Mouse (Mus musculus): Measurements from ENCODE around the gene Ranbp1. TPM values are rescaled to one million over a fixed set of nuclear protein-coding genes. Genes with fewer than 3 reads are reported as not detected.
A peak's percentile ranks its signal among the peaks of the same experiment; 100 is the strongest.

The Ranbp1 gene
- polyA plus RNA-seq, 1 experiment from 2014 or later: 556 TPM

DNA sequence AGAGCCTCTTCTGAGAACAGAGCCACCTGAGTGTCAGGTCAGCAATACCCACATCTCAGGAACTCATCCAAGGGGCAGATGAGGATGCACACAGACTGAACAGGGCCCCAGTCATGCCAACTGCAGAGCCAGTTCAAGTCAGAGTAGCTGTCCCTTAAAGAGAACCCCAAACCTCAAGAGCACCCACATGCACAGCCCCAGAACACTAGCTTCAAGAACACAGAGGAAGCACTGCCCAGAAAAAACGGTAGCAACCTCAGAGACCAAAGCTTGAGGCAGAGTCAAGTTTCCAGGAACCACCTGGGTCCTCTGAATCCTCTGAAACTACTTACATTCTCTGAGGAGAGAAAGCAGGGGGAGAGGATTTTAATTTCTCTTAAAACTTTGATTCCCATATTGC, 15.1 kb downstream of the Ranbp1 start:
- WGBS: 29% methylated on average over 1 of the region's 1 CpGs

DNA sequence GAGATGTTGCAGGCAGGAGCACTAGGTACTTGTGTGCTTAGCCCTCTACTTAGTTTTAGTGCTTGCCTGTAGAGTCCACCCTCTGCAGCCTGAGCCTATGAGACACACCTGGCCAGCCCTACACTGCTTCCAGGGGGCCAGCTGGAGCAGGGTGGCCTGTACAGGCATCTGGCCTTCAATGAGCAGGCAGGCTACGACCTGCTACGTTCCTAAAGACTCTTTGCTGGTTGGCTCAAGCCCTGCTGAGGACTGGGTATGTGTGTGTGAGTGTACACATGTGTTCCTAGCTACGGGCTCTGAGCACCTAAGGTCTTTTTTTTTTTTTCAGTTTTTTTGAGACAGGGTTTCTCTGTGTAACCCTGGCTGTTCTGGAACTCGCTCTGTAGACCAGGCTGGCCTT, 17.1 kb downstream of the Ranbp1 start:
- no peak for ATAC-seq (ENCODE audit: insufficient read depth, low FRiP score, low read depth)
- Histone ChIP-seq H3K36me3 (0 out of 2 replicates have a peak, but pooled peaks cover 6% of the 10 kb centered on the region), H3K9me3 (no peaks in the 10 kb centered on the region), H3K4me3 (replicated peaks) (no peak overlapping the region), H3K4me1 (peaks cover 44% of the 10 kb centered on the region), H3K9ac (no peak overlapping the region), H3K27me3 (replicated peaks) (no peaks in the 10 kb centered on the region), H3K27ac (no peak overlapping the region), H3K4me2 (no peak overlapping the region)
- WGBS: 79% methylated on average over 4 of the region's 4 CpGs

More for the DNA sequence above, 15.1 kb downstream of the Ranbp1 start:
- Histone ChIP-seq H3K36me3 (0 out of 2 replicates have a peak, but pooled peaks cover 3% of the 10 kb centered on the region), H3K4me1 (peaks cover 49% of the 10 kb centered on the region), H3K4me2 (no peak overlapping the region), H3K27ac (no peak overlapping the region), H3K9ac (peak overlapping the region; percentile 58; the same call in 1 of the 2 replicates), H3K9me3 (no peaks in the 10 kb centered on the region), H3K27me3 (replicated peaks) (no peaks in the 10 kb centered on the region), H3K4me3 (replicated peaks) (no peak overlapping the region)
- ATAC-seq (ENCODE audit: insufficient read depth, low FRiP score, low read depth): no peak

DNA sequence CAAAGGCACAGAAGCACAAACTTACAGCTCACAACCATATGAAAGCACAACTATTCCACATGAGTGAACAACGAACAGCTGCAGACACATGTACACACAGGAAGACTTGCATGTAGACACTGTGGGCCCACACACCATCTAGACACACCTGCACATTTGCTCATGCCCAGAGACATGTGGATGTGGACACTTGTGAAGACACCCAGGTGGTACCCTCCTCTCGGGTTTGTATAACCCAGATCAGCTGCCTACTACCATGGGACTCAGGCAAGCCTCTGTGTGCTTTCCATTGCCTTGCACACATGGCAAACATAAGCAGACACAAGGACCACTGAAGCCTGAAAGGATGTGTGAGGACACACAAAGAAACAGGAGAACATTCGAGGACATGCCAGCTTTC, 17.5 kb downstream of the Ranbp1 start:
- Histone ChIP-seq H3K4me1 (peaks cover 40% of the 10 kb centered on the region), H3K27me3 (replicated peaks) (no peaks in the 10 kb centered on the region), H3K36me3 (0 out of 2 replicates have a peak, but pooled peaks cover 6% of the 10 kb centered on the region), H3K4me3 (replicated peaks) (no peak overlapping the region), H3K9me3 (no peaks in the 10 kb centered on the region), H3K4me2 (no peak overlapping the region), H3K9ac (no peak overlapping the region), H3K27ac (no peak overlapping the region)
- ATAC-seq (ENCODE audit: insufficient read depth, low FRiP score, low read depth): no peak
- WGBS: 77% methylated on average over 3 of the region's 3 CpGs

DNA sequence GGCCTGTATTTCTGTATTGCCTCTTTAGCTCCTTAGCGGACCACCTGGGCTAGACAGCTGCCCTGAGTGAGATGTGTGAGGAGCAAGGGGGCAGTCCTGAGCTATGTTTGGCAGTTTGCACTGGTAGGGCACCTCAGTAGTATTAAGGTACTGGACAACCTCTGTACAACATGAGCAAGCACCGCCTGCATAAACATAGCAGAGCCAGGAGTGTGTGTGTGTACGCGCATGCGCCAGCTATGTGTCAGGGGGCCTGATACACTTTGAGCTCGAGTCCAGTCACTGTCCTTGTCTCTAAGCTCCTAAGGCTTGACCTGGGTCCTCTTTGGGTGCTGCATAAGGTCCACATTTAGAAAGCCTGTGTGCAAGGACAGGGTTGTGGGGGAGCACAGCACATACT, 17.9 kb downstream of the Ranbp1 start:
- ATAC-seq (ENCODE audit: insufficient read depth, low FRiP score, low read depth): no peak
- Histone ChIP-seq H3K9me3 (no peaks in the 10 kb centered on the region), H3K9ac (no peak overlapping the region), H3K4me1 (peaks cover 36% of the 10 kb centered on the region), H3K4me3 (replicated peaks) (no peak overlapping the region), H3K27ac (no peak overlapping the region), H3K36me3 (0 out of 2 replicates have a peak, but pooled peaks cover 6% of the 10 kb centered on the region), H3K4me2 (no peak overlapping the region), H3K27me3 (replicated peaks) (no peaks in the 10 kb centered on the region)
- WGBS: 79% methylated on average over 6 of the region's 6 CpGs

DNA sequence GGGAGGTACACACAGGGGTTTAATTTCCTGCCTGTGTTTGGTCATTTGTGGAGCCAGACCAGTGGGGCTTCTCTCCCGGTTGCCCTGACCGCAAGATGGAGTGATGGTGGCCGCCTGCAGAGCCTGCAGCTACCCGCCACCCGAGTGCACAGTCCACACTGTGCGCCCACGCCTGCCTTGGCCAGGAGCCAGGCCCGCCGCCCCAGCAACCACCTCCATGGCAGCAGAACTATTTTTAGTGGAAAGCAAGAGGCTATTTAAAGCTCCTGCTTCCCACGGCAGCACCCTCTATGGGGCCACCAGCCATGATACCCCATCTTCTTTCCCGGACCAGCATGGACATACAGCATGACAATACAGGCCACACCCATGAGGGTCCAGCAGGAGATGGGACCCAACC, 18.9 kb downstream of the Ranbp1 start:
- WGBS: 58% methylated on average over 11 of the region's 11 CpGs
- H3K4me3 ChIP-seq (replicated peaks): no peak overlapping the region
- H3K4me1 ChIP-seq: peaks cover 33% of the 10 kb centered on the region
- H3K9ac ChIP-seq: no peak overlapping the region
- H3K9me3 ChIP-seq: no peaks in the 10 kb centered on the region
- H3K36me3 ChIP-seq: peaks cover 15% of the 10 kb centered on the region
- ATAC-seq (ENCODE audit: insufficient read depth, low FRiP score, low read depth): peak; percentile 21; the same call in 1 of the 2 replicates
- no peak overlapping the region for H3K27ac ChIP-seq
- no peaks in the 10 kb centered on the region for H3K27me3 ChIP-seq (replicated peaks)
- H3K4me2 ChIP-seq: 0 out of 2 replicates have a peak overlapping the region, but pooled peaks have one; percentile 2

DNA sequence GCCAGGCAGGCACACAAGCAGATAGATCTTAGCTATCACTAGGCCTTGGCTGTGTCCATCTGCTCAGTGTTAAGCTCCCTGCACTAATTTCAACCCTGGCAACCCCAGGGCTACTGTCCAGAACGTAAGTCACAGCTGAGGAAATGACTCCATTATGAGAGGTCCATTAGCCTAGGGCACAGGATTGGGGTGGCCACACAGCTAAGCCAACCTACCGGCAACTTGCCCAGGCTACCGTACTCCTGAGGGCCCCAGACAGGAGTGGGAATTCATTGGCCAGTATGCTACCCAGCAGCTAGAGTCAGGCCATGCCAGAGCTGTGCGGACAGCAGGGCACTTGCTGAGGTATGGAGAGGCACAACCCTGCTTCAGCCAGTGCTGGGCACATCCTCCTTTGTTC, 19.7 kb downstream of the Ranbp1 start:
- WGBS: 92% methylated on average over 4 of the region's 4 CpGs
- ATAC-seq (ENCODE audit: insufficient read depth, low FRiP score, low read depth): no peak
- Histone ChIP-seq H3K36me3 (peaks cover 22% of the 10 kb centered on the region), H3K4me2 (no peak overlapping the region), H3K27ac (no peak overlapping the region), H3K4me1 (peaks cover 29% of the 10 kb centered on the region), H3K9ac (no peak overlapping the region), H3K4me3 (replicated peaks) (no peak overlapping the region), H3K27me3 (replicated peaks) (no peaks in the 10 kb centered on the region), H3K9me3 (no peaks in the 10 kb centered on the region)

DNA sequence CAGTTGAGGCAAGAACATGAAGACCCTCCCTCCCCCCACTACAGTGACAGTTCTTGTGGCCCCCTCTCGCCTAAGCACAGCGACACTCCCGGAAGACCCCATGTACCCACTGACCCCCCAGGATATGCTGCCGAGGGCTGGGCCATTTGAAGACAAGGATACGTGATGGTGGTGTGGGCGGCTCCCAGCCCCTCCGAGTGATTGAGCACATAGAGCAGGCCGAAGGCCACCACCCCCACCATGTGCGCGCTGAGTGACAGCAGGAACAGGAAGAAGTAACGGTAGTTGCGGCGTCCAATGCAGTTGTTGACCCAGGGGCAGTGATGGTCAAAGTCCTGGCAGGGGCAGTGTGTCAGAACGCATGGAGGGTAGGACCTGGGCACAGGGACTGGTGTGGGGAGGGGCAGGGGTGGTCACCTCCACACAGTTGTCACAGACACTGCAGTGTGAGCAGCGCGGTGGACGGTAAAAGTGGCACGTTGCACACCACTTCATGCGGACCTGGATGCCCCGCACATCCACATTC, 20.6 kb downstream of the Ranbp1 start:
- no peak overlapping the region for H3K4me2 ChIP-seq
- 88% methylated on average over 20 of the region's 20 CpGs for WGBS
- ATAC-seq (ENCODE audit: insufficient read depth, low FRiP score, low read depth): no peak
- no peak overlapping the region for H3K27ac ChIP-seq
- H3K36me3 ChIP-seq: peaks cover 30% of the 10 kb centered on the region
- no peak overlapping the region for H3K4me3 ChIP-seq (replicated peaks)
- no peaks in the 10 kb centered on the region for H3K27me3 ChIP-seq (replicated peaks)
- peaks cover 20% of the 10 kb centered on the region for H3K4me1 ChIP-seq
- no peak overlapping the region for H3K9ac ChIP-seq
- no peaks in the 10 kb centered on the region for H3K9me3 ChIP-seq

DNA sequence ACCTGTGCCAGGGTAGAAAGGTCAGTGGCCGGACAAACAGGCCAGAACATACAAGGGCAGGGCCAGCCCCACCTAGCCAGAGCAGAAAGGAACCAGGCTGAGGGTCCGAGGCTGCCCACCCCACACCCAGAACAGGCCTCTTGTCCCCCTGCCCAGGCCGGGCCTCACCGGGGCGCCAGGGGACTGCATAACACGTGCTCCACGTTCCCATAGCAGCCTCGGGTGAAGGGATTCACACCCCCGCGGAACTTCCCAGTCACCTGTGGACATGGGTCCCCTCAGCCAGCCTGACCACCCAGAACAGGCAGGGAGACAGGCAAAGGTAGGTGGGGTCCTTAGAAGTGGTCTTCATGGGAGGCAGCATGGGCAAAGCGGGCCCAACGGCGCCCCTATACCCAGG, 21.3 kb downstream of the Ranbp1 start:
- Histone ChIP-seq H3K4me1 (peaks cover 20% of the 10 kb centered on the region), H3K4me2 (no peak overlapping the region), H3K27ac (no peak overlapping the region), H3K27me3 (replicated peaks) (no peaks in the 10 kb centered on the region), H3K4me3 (replicated peaks) (no peak overlapping the region), H3K9ac (no peak overlapping the region), H3K36me3 (peaks cover 36% of the 10 kb centered on the region), H3K9me3 (no peaks in the 10 kb centered on the region)
- WGBS: 92% methylated on average over 13 of the region's 13 CpGs
- no peak for ATAC-seq (ENCODE audit: insufficient read depth, low FRiP score, low read depth)

DNA sequence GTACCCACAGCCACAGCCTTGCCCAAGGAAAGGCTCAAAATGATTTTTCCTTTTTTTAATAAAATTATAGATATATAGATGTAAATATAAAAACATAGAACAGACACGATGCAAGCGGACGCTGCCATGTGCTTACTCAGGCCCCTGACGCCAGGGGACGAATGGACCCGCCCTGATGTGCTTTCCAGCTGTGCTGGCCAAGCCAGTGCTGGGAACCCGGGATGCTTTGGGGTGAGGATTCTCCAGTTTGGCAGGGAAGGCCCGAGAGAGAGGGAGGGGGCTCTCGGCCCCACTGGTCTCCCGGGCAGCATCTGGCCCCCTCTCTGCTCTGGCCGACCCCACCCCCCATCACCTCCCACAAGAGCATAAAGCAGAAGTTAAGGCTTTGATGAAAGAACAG, 26.3 kb downstream of the Ranbp1 start:
- H3K9ac ChIP-seq: no peak overlapping the region
- H3K27me3 ChIP-seq (replicated peaks): no peaks in the 10 kb centered on the region
- no peak overlapping the region for H3K27ac ChIP-seq
- no peak overlapping the region for H3K4me2 ChIP-seq
- no peak for ATAC-seq (ENCODE audit: insufficient read depth, low FRiP score, low read depth)
- peaks cover 32% of the 10 kb centered on the region for H3K36me3 ChIP-seq
- peaks cover 10% of the 10 kb centered on the region for H3K4me1 ChIP-seq
- WGBS: 78% methylated on average over 11 of the region's 11 CpGs
- no peak overlapping the region for H3K4me3 ChIP-seq (replicated peaks)
- H3K9me3 ChIP-seq: no peaks in the 10 kb centered on the region

DNA sequence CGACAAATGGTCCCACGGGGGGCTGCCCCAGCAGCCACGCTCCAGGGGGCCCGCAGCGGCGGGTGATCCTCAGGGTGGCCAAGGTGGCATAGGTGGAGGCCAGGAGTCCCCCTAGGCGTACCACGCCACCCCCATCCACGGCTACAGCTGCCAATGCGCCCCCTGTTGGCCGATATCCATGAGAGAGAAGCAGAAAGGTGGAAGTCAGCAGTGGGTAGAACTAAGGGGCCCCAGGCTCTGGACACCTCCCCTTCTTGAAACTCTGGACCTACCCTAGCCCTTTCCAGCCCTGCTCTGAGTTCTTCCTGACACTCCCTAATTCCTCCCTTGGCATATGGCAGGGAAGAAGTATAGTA, 27.0 kb downstream of the Ranbp1 start:
- no peak overlapping the region for H3K9ac ChIP-seq

DNA sequence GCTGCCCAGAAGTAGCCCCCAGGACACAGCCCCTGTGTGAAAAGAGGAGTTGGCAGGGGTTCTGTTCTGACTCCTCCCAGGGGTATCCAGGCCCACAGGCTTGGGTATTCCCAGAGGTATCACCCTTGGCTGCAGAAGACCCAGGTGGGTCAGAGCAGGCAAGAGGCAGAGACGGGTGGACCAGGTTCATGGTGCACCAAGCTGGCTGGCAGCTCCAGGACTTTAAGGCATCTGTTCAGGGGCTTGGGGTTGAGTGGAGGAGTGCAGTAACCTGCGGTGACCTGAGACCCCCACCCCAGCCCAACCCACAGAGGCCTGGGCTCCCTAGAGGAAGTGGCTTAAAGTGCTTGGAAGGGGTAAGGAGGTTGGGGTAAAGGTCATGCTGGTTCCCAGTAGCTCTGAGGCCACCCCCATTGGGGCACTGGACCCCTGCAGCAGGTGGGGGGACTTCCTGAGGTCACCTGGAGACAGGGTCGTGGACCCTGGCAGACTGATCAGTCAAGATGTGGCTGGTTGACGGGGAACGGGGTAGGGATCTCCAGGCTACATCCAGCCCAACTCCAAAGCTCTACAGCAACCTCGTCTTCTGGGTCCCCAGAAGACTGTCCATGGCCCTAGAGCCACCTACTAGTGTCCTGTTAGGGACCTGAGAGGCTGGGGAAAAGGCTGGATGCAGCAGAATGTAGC, 27.5 kb downstream of the Ranbp1 start:
- Histone ChIP-seq H3K4me1 (peaks cover 10% of the 10 kb centered on the region), H3K27me3 (replicated peaks) (no peaks in the 10 kb centered on the region), H3K9me3 (no peaks in the 10 kb centered on the region), H3K27ac (no peak overlapping the region), H3K9ac (no peak overlapping the region), H3K36me3 (peaks cover 30% of the 10 kb centered on the region), H3K4me3 (replicated peaks) (no peak overlapping the region), H3K4me2 (no peak overlapping the region)
- WGBS: 76% methylated on average over 6 of the region's 6 CpGs
- no peak for ATAC-seq (ENCODE audit: insufficient read depth, low FRiP score, low read depth)

More for the DNA sequence above, 27.0 kb downstream of the Ranbp1 start:
- WGBS: 72% methylated on average over 11 of the region's 11 CpGs
- Histone ChIP-seq H3K4me2 (no peak overlapping the region), H3K4me1 (peaks cover 10% of the 10 kb centered on the region), H3K36me3 (peaks cover 30% of the 10 kb centered on the region), H3K9me3 (no peaks in the 10 kb centered on the region), H3K27ac (no peak overlapping the region), H3K27me3 (replicated peaks) (no peaks in the 10 kb centered on the region), H3K4me3 (replicated peaks) (no peak overlapping the region)
- no peak for ATAC-seq (ENCODE audit: insufficient read depth, low FRiP score, low read depth)

DNA sequence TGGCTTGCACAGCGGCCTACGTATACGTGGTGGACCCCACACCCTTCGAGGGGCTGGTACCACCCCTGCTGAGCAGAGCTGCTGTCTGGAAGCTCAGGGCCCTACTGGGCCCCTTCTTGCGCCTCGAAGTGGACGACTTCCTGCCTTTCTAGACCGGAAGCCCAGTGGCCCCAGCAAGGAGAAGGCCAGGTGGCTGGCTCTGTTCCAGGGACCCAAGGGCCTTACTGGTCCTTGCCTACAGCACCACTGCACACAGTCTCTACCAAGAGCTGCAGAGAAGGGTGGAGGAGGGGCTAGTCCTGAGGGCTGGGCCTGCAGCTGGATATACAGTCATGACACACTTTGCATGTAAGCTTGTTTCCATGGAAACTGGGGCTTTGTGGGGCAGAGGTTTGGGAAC, 28.5 kb downstream of the Ranbp1 start:
- Histone ChIP-seq H3K9ac (no peak overlapping the region), H3K4me1 (peaks cover 10% of the 10 kb centered on the region), H3K36me3 (peaks cover 25% of the 10 kb centered on the region), H3K4me2 (no peak overlapping the region), H3K4me3 (replicated peaks) (no peak overlapping the region), H3K27ac (0 out of 2 replicates have a peak overlapping the region, but pooled peaks have one; percentile 16), H3K27me3 (replicated peaks) (no peaks in the 10 kb centered on the region), H3K9me3 (no peaks in the 10 kb centered on the region)
- ATAC-seq (ENCODE audit: insufficient read depth, low FRiP score, low read depth): peak; percentile 71; the same call in 1 of the 2 replicates
- WGBS: 32% methylated on average over 8 of the region's 8 CpGs

All from stomach, embryonic 15.5 days (tissue).